Mouse (Mus musculus): ENCODE data around the gene Serpini1. TPM values are rescaled to one million over a fixed set of nuclear protein-coding genes. Genes with fewer than 3 reads are reported as not detected.

The Serpini1 gene
- polyA plus RNA-seq, 1 experiment from 2014 or later: 7.0 TPM

DNA sequence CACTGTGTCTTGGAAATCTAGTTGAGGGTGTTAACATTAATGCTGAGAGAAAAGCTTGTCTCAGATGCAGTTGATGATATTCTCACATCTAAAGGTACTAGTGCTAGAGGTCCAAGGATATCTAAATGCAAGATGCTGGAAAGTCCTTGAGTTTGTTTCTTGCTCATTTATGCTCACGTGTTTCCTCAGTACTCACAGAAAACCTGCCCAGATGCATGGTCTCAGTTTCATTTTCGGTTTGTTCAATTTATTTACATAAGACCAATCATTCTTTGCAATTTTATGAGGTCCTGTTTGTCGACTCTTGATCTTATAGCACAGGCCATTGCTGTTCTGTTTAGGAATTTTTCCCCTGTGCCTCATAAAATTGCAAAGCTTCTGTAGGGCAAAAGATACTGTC is 109.6 kb downstream of the Serpini1 start:
- no peaks in the 10 kb centered on the region for H3K27me3 ChIP-seq (ENCODE audit: insufficient read depth, low read length)
- no peaks in the 10 kb centered on the region for H3K4me1 ChIP-seq (ENCODE audit: insufficient read depth, low read length)
- no peaks in the 10 kb centered on the region for H3K9me3 ChIP-seq (ENCODE audit: low read length)
- 64% methylated on average over 3 of the region's 3 CpGs for WGBS
- no peak overlapping the region for H3K9ac ChIP-seq (replicated peaks; ENCODE audit: low read length)
- no peak overlapping the region for H3K4me2 ChIP-seq (replicated peaks; ENCODE audit: low read depth, low read length)
- no peak overlapping the region for H3K27ac ChIP-seq (ENCODE audit: low read length)
- no peak for ATAC-seq (ENCODE audit: low FRiP score, low TSS enrichment)
- H3K36me3 ChIP-seq (ENCODE audit: insufficient read depth, low read length): no peaks in the 10 kb centered on the region
- H3K4me3 ChIP-seq (ENCODE audit: low read length): no peak overlapping the region

DNA sequence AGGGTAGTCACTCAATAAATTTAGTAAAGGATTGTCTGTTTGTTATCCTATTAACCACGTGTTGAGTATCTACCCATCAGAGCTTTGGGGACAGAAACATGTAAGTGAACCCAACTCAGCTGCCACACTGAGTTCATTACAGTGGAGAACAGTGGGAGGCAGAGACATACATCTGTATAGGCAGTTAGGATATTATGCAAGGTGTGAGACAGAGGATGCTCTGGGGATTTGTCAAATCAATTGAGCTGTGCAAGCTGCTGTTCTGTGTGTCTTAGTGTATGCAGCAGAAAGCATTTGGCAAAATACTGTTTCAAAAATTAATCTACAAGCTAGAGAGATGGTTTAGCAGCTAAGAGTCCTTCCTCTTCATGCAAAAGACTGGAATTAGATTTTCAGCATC is 113.1 kb downstream of the Serpini1 start:
- H3K9me3 ChIP-seq (ENCODE audit: low read length): no peaks in the 10 kb centered on the region
- 61% methylated on average over 1 of the region's 1 CpGs for WGBS
- no peak for ATAC-seq (ENCODE audit: low FRiP score, low TSS enrichment)

DNA sequence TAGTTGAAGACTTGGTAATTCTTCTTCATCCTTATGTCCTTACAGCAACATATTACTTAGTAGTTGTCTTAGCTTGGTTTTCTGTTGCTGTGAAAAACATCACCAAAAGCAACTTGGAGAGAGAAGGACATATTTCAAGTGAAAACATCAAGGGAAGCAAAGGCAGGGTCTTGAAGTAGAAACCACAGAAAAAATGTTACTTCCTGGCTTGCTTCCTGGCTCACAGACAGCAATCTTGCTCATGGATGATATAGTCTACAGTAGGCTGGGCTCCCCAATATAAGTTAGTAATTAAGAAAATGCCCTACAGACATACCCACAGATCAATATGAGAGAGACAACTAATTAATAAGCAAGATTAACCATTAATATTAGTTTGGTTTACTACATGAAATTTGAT is 125.5 kb downstream of the Serpini1 start:
- no peaks in the 10 kb centered on the region for H3K27me3 ChIP-seq (ENCODE audit: insufficient read depth, low read length)
- no peak overlapping the region for H3K4me2 ChIP-seq (replicated peaks; ENCODE audit: low read depth, low read length)
- H3K27ac ChIP-seq (ENCODE audit: low read length): no peak overlapping the region
- H3K9me3 ChIP-seq (ENCODE audit: low read length): no peaks in the 10 kb centered on the region
- no peak for ATAC-seq (ENCODE audit: low FRiP score, low TSS enrichment)
- no peak overlapping the region for H3K9ac ChIP-seq (replicated peaks; ENCODE audit: low read length)
- no peak overlapping the region for H3K4me3 ChIP-seq (ENCODE audit: low read length)
- no peaks in the 10 kb centered on the region for H3K36me3 ChIP-seq (ENCODE audit: insufficient read depth, low read length)
- no peaks in the 10 kb centered on the region for H3K4me1 ChIP-seq (ENCODE audit: insufficient read depth, low read length)

More for the DNA sequence above, 113.1 kb downstream of the Serpini1 start:
- Histone ChIP-seq H3K4me1 (ENCODE audit: insufficient read depth, low read length) (no peaks in the 10 kb centered on the region), H3K4me2 (replicated peaks; ENCODE audit: low read depth, low read length) (no peak overlapping the region), H3K9ac (replicated peaks; ENCODE audit: low read length) (no peak overlapping the region), H3K36me3 (ENCODE audit: insufficient read depth, low read length) (no peaks in the 10 kb centered on the region), H3K27me3 (ENCODE audit: insufficient read depth, low read length) (no peaks in the 10 kb centered on the region), H3K27ac (ENCODE audit: low read length) (no peak overlapping the region), H3K4me3 (ENCODE audit: low read length) (no peak overlapping the region)

DNA sequence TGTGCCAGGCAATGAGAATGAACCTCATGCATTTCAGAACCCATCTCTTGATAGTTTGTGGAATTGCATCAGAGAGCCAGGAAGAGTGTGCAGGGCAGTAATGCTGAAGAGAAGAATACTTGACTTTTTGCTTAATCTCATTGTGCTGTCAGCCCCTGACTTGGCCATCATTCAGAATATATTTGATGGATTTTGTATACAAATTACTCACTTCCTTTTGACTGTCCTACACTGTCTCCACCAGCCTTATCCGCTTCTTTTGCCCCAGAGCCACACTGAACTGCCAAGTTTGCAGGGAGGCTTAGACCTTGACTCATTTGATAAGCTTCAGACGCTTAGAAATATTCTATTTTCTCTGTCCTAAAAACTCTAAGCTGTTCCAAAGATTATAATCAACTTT is 129.4 kb downstream of the Serpini1 start:
- no peaks in the 10 kb centered on the region for H3K4me1 ChIP-seq (ENCODE audit: insufficient read depth, low read length)
- no peak overlapping the region for H3K4me2 ChIP-seq (replicated peaks; ENCODE audit: low read depth, low read length)
- 74% methylated on average over 2 of the region's 2 CpGs for WGBS
- H3K9ac ChIP-seq (replicated peaks; ENCODE audit: low read length): no peak overlapping the region
- no peak overlapping the region for H3K4me3 ChIP-seq (ENCODE audit: low read length)
- H3K9me3 ChIP-seq (ENCODE audit: low read length): no peaks in the 10 kb centered on the region
- no peaks in the 10 kb centered on the region for H3K36me3 ChIP-seq (ENCODE audit: insufficient read depth, low read length)
- no peaks in the 10 kb centered on the region for H3K27me3 ChIP-seq (ENCODE audit: insufficient read depth, low read length)
- no peak for ATAC-seq (ENCODE audit: low FRiP score, low TSS enrichment)
- no peak overlapping the region for H3K27ac ChIP-seq (ENCODE audit: low read length)

DNA sequence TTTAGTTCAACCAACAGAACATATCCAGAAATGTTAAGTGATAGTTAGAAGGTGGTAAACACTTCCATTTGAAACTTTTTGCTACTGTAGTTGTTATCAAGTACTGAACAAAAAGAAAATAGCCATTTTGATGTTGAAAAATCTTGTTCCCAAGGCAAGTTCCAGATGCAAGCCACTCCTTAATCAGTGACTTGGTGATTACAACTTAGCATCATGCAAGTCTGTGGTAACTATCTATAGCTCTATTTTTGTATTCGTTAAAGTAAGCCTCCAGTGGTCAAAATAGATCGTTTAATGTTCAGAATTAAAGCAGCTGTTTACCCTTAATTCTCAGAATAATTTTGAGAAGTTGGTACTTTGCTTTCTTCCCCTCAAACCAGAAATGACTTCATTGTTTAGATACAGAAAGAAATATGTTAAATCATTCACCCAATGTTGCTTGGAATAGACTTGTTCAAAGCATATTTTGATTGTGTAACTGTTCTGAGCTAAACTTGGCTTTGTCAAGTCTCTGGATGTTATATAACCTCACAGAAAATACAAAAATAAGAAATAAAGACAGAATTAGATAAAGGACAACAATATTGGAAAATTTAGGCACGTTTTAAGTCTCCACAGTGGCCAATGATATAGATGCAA is 130.0 kb downstream of the Serpini1 start:
- ATAC-seq (ENCODE audit: low FRiP score, low TSS enrichment): no peak
- H3K4me3 ChIP-seq (ENCODE audit: low read length): no peak overlapping the region
- H3K27me3 ChIP-seq (ENCODE audit: insufficient read depth, low read length): no peaks in the 10 kb centered on the region
- 78% methylated on average over 3 of the region's 3 CpGs for WGBS
- no peak overlapping the region for H3K4me2 ChIP-seq (replicated peaks; ENCODE audit: low read depth, low read length)
- no peaks in the 10 kb centered on the region for H3K4me1 ChIP-seq (ENCODE audit: insufficient read depth, low read length)
- no peak overlapping the region for H3K9ac ChIP-seq (replicated peaks; ENCODE audit: low read length)
- H3K27ac ChIP-seq (ENCODE audit: low read length): no peak overlapping the region
- H3K9me3 ChIP-seq (ENCODE audit: low read length): no peaks in the 10 kb centered on the region
- no peaks in the 10 kb centered on the region for H3K36me3 ChIP-seq (ENCODE audit: insufficient read depth, low read length)

DNA sequence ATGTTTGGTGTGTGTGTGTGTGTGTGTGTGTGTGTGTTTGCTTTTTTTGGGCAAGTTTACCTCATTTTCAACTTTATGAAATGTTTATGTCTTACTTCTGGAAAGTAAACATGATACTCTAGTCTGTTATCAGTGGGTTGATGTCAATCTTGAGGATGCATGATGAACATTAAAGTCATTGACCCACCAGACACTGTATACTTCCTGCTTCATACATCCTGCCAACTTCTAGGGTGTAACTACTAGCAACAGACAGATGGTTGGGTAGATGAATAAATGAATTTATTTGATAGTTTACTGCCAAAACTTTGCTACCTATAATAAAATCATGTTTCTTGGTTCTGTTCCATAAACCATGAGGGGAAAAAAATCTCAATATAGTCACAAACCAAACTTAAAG is 133.0 kb downstream of the Serpini1 start:
- H3K4me3 ChIP-seq (ENCODE audit: low read length): no peak overlapping the region
- no peak for ATAC-seq (ENCODE audit: low FRiP score, low TSS enrichment)
- H3K36me3 ChIP-seq (ENCODE audit: insufficient read depth, low read length): no peaks in the 10 kb centered on the region
- no peak overlapping the region for H3K9ac ChIP-seq (replicated peaks; ENCODE audit: low read length)
- no peaks in the 10 kb centered on the region for H3K9me3 ChIP-seq (ENCODE audit: low read length)
- H3K27me3 ChIP-seq (ENCODE audit: insufficient read depth, low read length): no peaks in the 10 kb centered on the region
- H3K4me2 ChIP-seq (replicated peaks; ENCODE audit: low read depth, low read length): no peak overlapping the region
- H3K4me1 ChIP-seq (ENCODE audit: insufficient read depth, low read length): no peaks in the 10 kb centered on the region
- H3K27ac ChIP-seq (ENCODE audit: low read length): no peak overlapping the region

DNA sequence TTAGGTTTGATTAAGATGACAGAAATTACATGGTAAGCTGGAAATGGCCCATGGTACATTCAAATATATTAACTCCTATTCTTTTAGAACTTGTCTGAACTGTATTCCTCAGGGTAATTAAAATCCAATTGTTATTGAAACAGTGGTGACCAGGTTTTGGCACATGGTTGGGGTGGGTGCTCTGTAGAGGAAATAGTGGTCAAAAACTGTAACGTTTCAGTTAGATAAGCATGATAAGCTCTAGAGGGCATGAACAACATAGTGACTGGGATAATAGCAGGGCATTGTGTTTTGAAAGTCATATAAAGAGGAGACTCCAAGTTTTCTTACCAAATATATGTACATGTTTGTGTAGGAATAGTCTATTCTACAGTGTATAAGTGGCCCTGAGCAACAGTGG is 134.7 kb downstream of the Serpini1 start:
- 42% methylated on average over 1 of the region's 1 CpGs for WGBS

More for the DNA sequence above, 134.7 kb downstream of the Serpini1 start:
- Histone ChIP-seq H3K36me3 (ENCODE audit: insufficient read depth, low read length) (no peaks in the 10 kb centered on the region), H3K9me3 (ENCODE audit: low read length) (no peaks in the 10 kb centered on the region), H3K4me2 (replicated peaks; ENCODE audit: low read depth, low read length) (no peak overlapping the region), H3K4me3 (ENCODE audit: low read length) (no peak overlapping the region), H3K27me3 (ENCODE audit: insufficient read depth, low read length) (no peaks in the 10 kb centered on the region), H3K4me1 (ENCODE audit: insufficient read depth, low read length) (no peaks in the 10 kb centered on the region), H3K27ac (ENCODE audit: low read length) (no peak overlapping the region), H3K9ac (replicated peaks; ENCODE audit: low read length) (no peak overlapping the region)
- no peak for ATAC-seq (ENCODE audit: low FRiP score, low TSS enrichment)

Other genes starting within 250 kb of the Serpini1 start
- gene Wdr49, start 75.4 kb upstream of the Serpini1 start, polyA plus RNA-seq (2015; fragmentation: Nextera tagmentation; extraction: Ambion mirVana): not detected in 2 replicates
- gene Pdcd10, start 691 bp upstream of the Serpini1 start, polyA plus RNA-seq (2015; fragmentation: Nextera tagmentation; extraction: Ambion mirVana): 71.9 and 80.3 TPM in 2 replicates
- not detected in 2 replicates for gene Gm29133, start 190.7 kb downstream of the Serpini1 start, polyA plus RNA-seq (2015; fragmentation: Nextera tagmentation; extraction: Ambion mirVana)